19 mouse cellular contexts compared by ENCODE assay signal in the genomic region with DNA sequence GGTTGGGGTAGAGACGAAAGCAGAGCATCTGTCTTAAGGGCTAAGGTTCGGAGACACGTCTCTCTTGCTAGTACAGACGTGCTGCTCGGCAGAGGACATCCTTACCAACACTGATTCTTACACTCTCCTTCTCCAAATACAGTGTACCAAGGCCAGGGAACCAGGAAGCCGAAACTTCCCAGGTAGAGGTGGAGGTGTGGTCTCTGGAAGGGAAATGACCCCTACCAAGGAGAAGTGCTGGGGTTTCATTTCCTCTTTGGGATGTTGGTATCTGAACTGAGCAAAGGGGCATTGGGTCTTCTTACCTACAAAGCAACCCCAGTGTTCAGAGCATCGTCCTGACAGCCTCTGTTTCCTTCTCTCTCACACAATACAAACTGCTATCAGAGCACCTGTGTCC. TPM values are rescaled to one million over a fixed set of nuclear protein-coding genes. Genes with fewer than 3 reads are reported as not detected.
DNase-seq lines count a peak whose midpoint lies in the region; ATAC-seq lines count a peak whose summit lies in the region.
"Had no signal": no experiment of that assay in that cellular context is flagged by ENCODE, and none has a peak within 500 bp of the region (broad histone marks: within the 10 kb centered on the region; RNA-seq: fewer than 3 reads in every experiment).

No protein-coding gene starts in this region.

- intact Hi-C loops in heart, postnatal 14 days (cut with DNase I): no loop called here

- peak; percentile 61 for DNase-seq in heart, adult 11 months
- DNase-seq in heart, postnatal 14 days: no peak
- peak; percentile 75 for DNase-seq in A20 (ENCODE audit: low read depth, low spot score)
- no peak for DNase-seq in layer of hippocampus, adult 11-12 months (ENCODE audit: low spot score)
- DNase-seq: adrenal gland, adult 8-10 months; adrenal gland, postnatal 25 days; cerebellum, adult 18-20 months; cerebellum, adult 9-10 months; cerebellum, postnatal 14 days; forebrain, postnatal 0 days; gastrocnemius, postnatal 25 days; heart, postnatal 36 days had no signal

- peak; percentile 48; the same call in 1 of the 2 replicates for ATAC-seq in granulocyte monocyte progenitor cell, adult 5-6 weeks (replicated peaks; ENCODE audit: poor library complexity, severe bottlenecking)
- ATAC-seq in erythroblast, adult 5-6 weeks (replicated peaks; ENCODE audit: low FRiP score, poor library complexity, severe bottlenecking): no peak
- ATAC-seq: activated CD4-positive, CD25-positive, alpha-beta regulatory T cell, adult 4 months; CD4-positive, CD25-positive, alpha-beta regulatory T cell, adult 4 months; forebrain, embryonic 14.5 days; forebrain, postnatal 0 days; hindbrain, embryonic 16.5 days; intestine, embryonic 15.5 days had no signal

RNA-seq across cellular contexts. Expression of a gene that starts 3.2 kb away (rescaled TPM):
- total RNA-seq in heart, postnatal 14 days (2021): 1 to 10 TPM in 1 of 2 experiments, under 1 TPM in 1; 0.90 to 1.0 TPM
- total RNA-seq in granulocyte monocyte progenitor cell, adult 5-6 weeks (2014; fragmentation: Nextera tagmentation): not detected in 2 replicates
- total RNA-seq in granulocyte monocyte progenitor cell, adult 5-6 weeks (2017): 0.93 and 1.2 TPM in 2 replicates
- 35.7 and 39.1 TPM in 2 replicates for total RNA-seq in erythroblast, adult 5-6 weeks (2015; ENCODE audit: low replicate concordance)
- 58.5 and 59.1 TPM in 2 replicates for total RNA-seq in erythroblast, adult 5-6 weeks (2017; ENCODE audit: low replicate concordance)

RNA-seq across cellular contexts. Expression of a gene that starts 12.7 kb away (rescaled TPM):
- total RNA-seq in heart, postnatal 14 days (2021): 100 to 1,000 TPM; 184 to 201 TPM
- total RNA-seq in granulocyte monocyte progenitor cell, adult 5-6 weeks (2014; fragmentation: Nextera tagmentation): 543 and 591 TPM in 2 replicates
- total RNA-seq in granulocyte monocyte progenitor cell, adult 5-6 weeks (2017): 786 and 789 TPM in 2 replicates
- total RNA-seq in erythroblast, adult 5-6 weeks (2015; ENCODE audit: low replicate concordance): 121 and 151 TPM in 2 replicates
- 155 and 185 TPM in 2 replicates for total RNA-seq in erythroblast, adult 5-6 weeks (2017; ENCODE audit: low replicate concordance)

RNA-seq across cellular contexts. Expression of a gene that starts 53.6 kb away (rescaled TPM):
- 10 to 100 TPM; 34.1 to 34.4 TPM for total RNA-seq in heart, postnatal 14 days (2021)
- 71.0 and 93.3 TPM in 2 replicates for total RNA-seq in granulocyte monocyte progenitor cell, adult 5-6 weeks (2014; fragmentation: Nextera tagmentation)
- 109 and 124 TPM in 2 replicates for total RNA-seq in granulocyte monocyte progenitor cell, adult 5-6 weeks (2017)
- 11.1 and 33.4 TPM in 2 replicates for total RNA-seq in erythroblast, adult 5-6 weeks (2015; ENCODE audit: low replicate concordance)
- 44.0 and 54.1 TPM in 2 replicates for total RNA-seq in erythroblast, adult 5-6 weeks (2017; ENCODE audit: low replicate concordance)

RNA-seq across cellular contexts. Expression of a gene that starts 53.7 kb away (rescaled TPM):
- total RNA-seq in heart, postnatal 14 days (2021): 10 to 100 TPM; 59.4 to 69.3 TPM
- total RNA-seq in granulocyte monocyte progenitor cell, adult 5-6 weeks (2014; fragmentation: Nextera tagmentation): 237 and 248 TPM in 2 replicates
- total RNA-seq in granulocyte monocyte progenitor cell, adult 5-6 weeks (2017): 172 and 204 TPM in 2 replicates
- total RNA-seq in erythroblast, adult 5-6 weeks (2015; ENCODE audit: low replicate concordance): 71.7 and 81.5 TPM in 2 replicates
- total RNA-seq in erythroblast, adult 5-6 weeks (2017; ENCODE audit: low replicate concordance): 37.1 and 66.1 TPM in 2 replicates

Comparison
In these comparisons a context has a peak if more than half of its experiments do, and no peak if none do; other contexts are left out.
1. DNase-seq: peak in heart, adult 11 months (single experiment) and A20 (single experiment); none in heart, postnatal 14 days (0 of 2) and layer of hippocampus, adult 11-12 months (single experiment).
2. RNA of a gene that starts 3.2 kb away (total RNA-seq): 35.7 to 59.1 TPM in erythroblast, adult 5-6 weeks; 0.90 to 1.0 TPM in heart, postnatal 14 days and 0.93 to 1.2 TPM in granulocyte monocyte progenitor cell, adult 5-6 weeks; every median in the first group is over 10 times any median in the second.